Mouse (Mus musculus): ENCODE results near the gene Lingo1. TPM values are rescaled to one million over a fixed set of nuclear protein-coding genes. Genes with fewer than 3 reads are reported as not detected.
A peak's percentile ranks its signal among the peaks of the same experiment; 100 is the strongest.

Gene Lingo1
- polyA plus RNA-seq, 1 experiment from 2014 or later: 6.7 TPM

GRCm38 (mm10) chr9:56746195-56746925 is 49.9 kb downstream of the Lingo1 start:
- Histone ChIP-seq H3K27ac (ENCODE audit: low read depth, low read length) (no peak overlapping the region), H3K9me3 (ENCODE audit: control insufficient read depth, low read length) (no peaks in the 10 kb centered on the region), H3K9ac (ENCODE audit: low read depth, low read length) (no peak overlapping the region), H3K4me3 (ENCODE audit: low read depth, low read length) (no peak overlapping the region), H3K27me3 (ENCODE audit: control insufficient read depth, insufficient read depth, low read length) (no peaks in the 10 kb centered on the region), H3K4me1 (replicated peaks; ENCODE audit: control insufficient read depth, insufficient read depth, low read length) (no peaks in the 10 kb centered on the region), H3K4me2 (replicated peaks; ENCODE audit: low read depth, low read length) (no peak overlapping the region), H3K36me3 (ENCODE audit: control insufficient read depth, insufficient read depth, low read length) (no peaks in the 10 kb centered on the region)
- no peak for DNase-seq (ENCODE audit: low spot score)
- no peak for ATAC-seq (ENCODE audit: low FRiP score)
- 79% methylated on average over 14 of the region's 14 CpGs for WGBS

- Histone ChIP-seq H3K4me2 (replicated peaks; ENCODE audit: low read depth, low read length) (no peak overlapping the region), H3K4me1 (replicated peaks; ENCODE audit: control insufficient read depth, insufficient read depth, low read length) (no peaks in the 10 kb centered on the region), H3K9me3 (ENCODE audit: control insufficient read depth, low read length) (no peaks in the 10 kb centered on the region), H3K9ac (ENCODE audit: low read depth, low read length) (no peak overlapping the region), H3K27ac (ENCODE audit: low read depth, low read length) (no peak overlapping the region), H3K4me3 (ENCODE audit: low read depth, low read length) (no peak overlapping the region), H3K36me3 (ENCODE audit: control insufficient read depth, insufficient read depth, low read length) (no peaks in the 10 kb centered on the region), H3K27me3 (ENCODE audit: control insufficient read depth, insufficient read depth, low read length) (no peaks in the 10 kb centered on the region)
- WGBS: 36% methylated on average over 5 of the region's 5 CpGs
- ATAC-seq (ENCODE audit: low FRiP score) (no peak), DNase-seq (ENCODE audit: low spot score) (no peak)
These were observed 51.9 kb downstream of the Lingo1 start for GRCm38 (mm10) chr9:56744369-56744768.

- H3K27me3 ChIP-seq (ENCODE audit: control insufficient read depth, insufficient read depth, low read length): no peaks in the 10 kb centered on the region
- H3K4me3 ChIP-seq (ENCODE audit: low read depth, low read length): no peak overlapping the region
- ATAC-seq (ENCODE audit: low FRiP score): no peak
- no peaks in the 10 kb centered on the region for H3K4me1 ChIP-seq (replicated peaks; ENCODE audit: control insufficient read depth, insufficient read depth, low read length)
- WGBS: 74% methylated on average over 5 of the region's 5 CpGs
- no peak overlapping the region for H3K27ac ChIP-seq (ENCODE audit: low read depth, low read length)
- no peaks in the 10 kb centered on the region for H3K9me3 ChIP-seq (ENCODE audit: control insufficient read depth, low read length)
- no peak overlapping the region for H3K4me2 ChIP-seq (replicated peaks; ENCODE audit: low read depth, low read length)
- no peak for DNase-seq (ENCODE audit: low spot score)
- H3K9ac ChIP-seq (ENCODE audit: low read depth, low read length): no peak overlapping the region
- H3K36me3 ChIP-seq (ENCODE audit: control insufficient read depth, insufficient read depth, low read length): no peaks in the 10 kb centered on the region
These were observed 57.0 kb downstream of the Lingo1 start for GRCm38 (mm10) chr9:56739181-56739737.

GRCm38 (mm10) chr9:56738261-56739171 is 57.8 kb downstream of the Lingo1 start:
- H3K4me2 ChIP-seq (replicated peaks; ENCODE audit: low read depth, low read length): no peak overlapping the region
- ATAC-seq (ENCODE audit: low FRiP score) (no peak), DNase-seq (ENCODE audit: low spot score) (peak; percentile 77)
- H3K4me3 ChIP-seq (ENCODE audit: low read depth, low read length): no peak overlapping the region
- H3K36me3 ChIP-seq (ENCODE audit: control insufficient read depth, insufficient read depth, low read length): no peaks in the 10 kb centered on the region
- H3K4me1 ChIP-seq (replicated peaks; ENCODE audit: control insufficient read depth, insufficient read depth, low read length): no peaks in the 10 kb centered on the region
- no peak overlapping the region for H3K9ac ChIP-seq (ENCODE audit: low read depth, low read length)
- WGBS: 46% methylated on average over 9 of the region's 9 CpGs
- no peaks in the 10 kb centered on the region for H3K9me3 ChIP-seq (ENCODE audit: control insufficient read depth, low read length)
- H3K27me3 ChIP-seq (ENCODE audit: control insufficient read depth, insufficient read depth, low read length): no peaks in the 10 kb centered on the region
- no peak overlapping the region for H3K27ac ChIP-seq (ENCODE audit: low read depth, low read length)

GRCm38 (mm10) chr9:56734398-56734797 is 61.9 kb downstream of the Lingo1 start:
- Histone ChIP-seq H3K27me3 (ENCODE audit: control insufficient read depth, insufficient read depth, low read length) (no peaks in the 10 kb centered on the region), H3K9me3 (ENCODE audit: control insufficient read depth, low read length) (no peaks in the 10 kb centered on the region), H3K4me2 (replicated peaks; ENCODE audit: low read depth, low read length) (no peak overlapping the region), H3K36me3 (ENCODE audit: control insufficient read depth, insufficient read depth, low read length) (no peaks in the 10 kb centered on the region), H3K9ac (ENCODE audit: low read depth, low read length) (no peak overlapping the region), H3K4me3 (ENCODE audit: low read depth, low read length) (no peak overlapping the region), H3K27ac (ENCODE audit: low read depth, low read length) (no peak overlapping the region), H3K4me1 (replicated peaks; ENCODE audit: control insufficient read depth, insufficient read depth, low read length) (no peaks in the 10 kb centered on the region)
- no peak for ATAC-seq (ENCODE audit: low FRiP score)
- no peak for DNase-seq (ENCODE audit: low spot score)
- 80% methylated on average over 6 of the region's 6 CpGs for WGBS

DNA sequence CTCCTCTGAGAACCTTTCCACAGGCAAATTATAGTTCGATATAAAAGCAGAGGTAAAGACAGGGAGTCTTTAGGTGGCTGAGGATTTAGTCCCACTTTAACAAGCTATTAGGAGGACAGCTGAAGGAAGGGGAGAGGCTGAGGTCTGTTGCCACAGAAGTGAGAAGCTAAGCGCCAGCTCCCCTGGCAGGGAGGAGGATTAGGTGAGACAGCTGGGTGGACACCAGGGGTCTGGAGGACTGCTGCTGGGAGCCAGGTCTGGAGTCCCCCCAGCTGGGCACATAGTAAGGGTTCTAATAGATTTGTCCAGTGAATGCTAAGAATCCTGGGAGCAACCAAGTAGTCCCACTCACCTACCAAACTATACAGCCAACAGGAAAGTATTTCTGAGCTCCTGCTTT is 65.3 kb downstream of the Lingo1 start:
- Histone ChIP-seq H3K4me1 (replicated peaks; ENCODE audit: control insufficient read depth, insufficient read depth, low read length) (no peaks in the 10 kb centered on the region; the same call in 1 of the 2 replicates), H3K4me2 (replicated peaks; ENCODE audit: low read depth, low read length) (no peak overlapping the region), H3K36me3 (ENCODE audit: control insufficient read depth, insufficient read depth, low read length) (no peaks in the 10 kb centered on the region), H3K27me3 (ENCODE audit: control insufficient read depth, insufficient read depth, low read length) (no peaks in the 10 kb centered on the region), H3K27ac (ENCODE audit: low read depth, low read length) (no peak overlapping the region), H3K4me3 (ENCODE audit: low read depth, low read length) (no peak overlapping the region), H3K9me3 (ENCODE audit: control insufficient read depth, low read length) (no peaks in the 10 kb centered on the region), H3K9ac (ENCODE audit: low read depth, low read length) (no peak overlapping the region)
- ATAC-seq (ENCODE audit: low FRiP score) (no peak), DNase-seq (ENCODE audit: low spot score) (no peak)
- WGBS: 68% methylated on average over 2 of the region's 2 CpGs

- H3K27ac ChIP-seq (ENCODE audit: low read depth, low read length): no peak overlapping the region
- no peaks in the 10 kb centered on the region for H3K9me3 ChIP-seq (ENCODE audit: control insufficient read depth, low read length)
- no peaks in the 10 kb centered on the region; the same call in 1 of the 2 replicates for H3K4me1 ChIP-seq (replicated peaks; ENCODE audit: control insufficient read depth, insufficient read depth, low read length)
- H3K4me3 ChIP-seq (ENCODE audit: low read depth, low read length): no peak overlapping the region
- H3K4me2 ChIP-seq (replicated peaks; ENCODE audit: low read depth, low read length): no peak overlapping the region
- H3K27me3 ChIP-seq (ENCODE audit: control insufficient read depth, insufficient read depth, low read length): no peaks in the 10 kb centered on the region
- H3K36me3 ChIP-seq (ENCODE audit: control insufficient read depth, insufficient read depth, low read length): no peaks in the 10 kb centered on the region
- DNase-seq (ENCODE audit: low spot score) (no peak), ATAC-seq (ENCODE audit: low FRiP score) (no peak)
- WGBS: 62% methylated on average over 2 of the region's 2 CpGs
- H3K9ac ChIP-seq (ENCODE audit: low read depth, low read length): no peak overlapping the region
These were observed 67.1 kb downstream of the Lingo1 start for GRCm38 (mm10) chr9:56729145-56729544.

- Histone ChIP-seq H3K36me3 (ENCODE audit: control insufficient read depth, insufficient read depth, low read length) (no peaks in the 10 kb centered on the region), H3K4me1 (replicated peaks; ENCODE audit: control insufficient read depth, insufficient read depth, low read length) (no peaks in the 10 kb centered on the region; the same call in 1 of the 2 replicates), H3K4me2 (replicated peaks; ENCODE audit: low read depth, low read length) (no peak overlapping the region), H3K27ac (ENCODE audit: low read depth, low read length) (no peak overlapping the region), H3K9me3 (ENCODE audit: control insufficient read depth, low read length) (no peaks in the 10 kb centered on the region), H3K4me3 (ENCODE audit: low read depth, low read length) (no peak overlapping the region), H3K27me3 (ENCODE audit: control insufficient read depth, insufficient read depth, low read length) (no peaks in the 10 kb centered on the region), H3K9ac (ENCODE audit: low read depth, low read length) (no peak overlapping the region)
- ATAC-seq (ENCODE audit: low FRiP score): 0 out of 2 replicates have a peak, but pooled peaks have one; percentile 14
- DNase-seq (ENCODE audit: low spot score): no peak
- 43% methylated on average over 15 of the region's 15 CpGs for WGBS
These were observed 68.3 kb downstream of the Lingo1 start for GRCm38 (mm10) chr9:56727703-56728684.

Data from hindbrain, embryonic 11.5 days (tissue).